In genomic region chr2:133734469-133735225, GRCm38 (mm10) we compare ENCODE assay signal across 28 mouse cellular contexts.
A peak's percentile ranks its signal among the peaks of the same experiment; 100 is the strongest.
DNase-seq lines count a peak whose midpoint lies in the region; ATAC-seq lines count a peak whose summit lies in the region.
"Had no signal": no experiment of that assay in that cellular context is flagged by ENCODE, and none has a peak within 500 bp of the region (broad histone marks: within the 10 kb centered on the region; RNA-seq: fewer than 3 reads in every experiment).

No protein-coding gene starts in this region.

- ATAC-seq in kidney, embryonic 16.5 days (ENCODE audit: low FRiP score, low TSS enrichment): peak; percentile 46; the same call in 1 of the 2 replicates
- ATAC-seq in limb, embryonic 12.5 days (ENCODE audit: insufficient number of reproducible peaks, insufficient read depth, low FRiP score, low TSS enrichment, low read depth): no peak
- ATAC-seq: forebrain, postnatal 0 days; liver, embryonic 12.5 days; lung, postnatal 0 days had no signal

- H3K4me1 ChIP-seq in kidney, embryonic 16.5 days (ENCODE audit: insufficient read depth, low read length): no peaks in the 10 kb centered on the region
- peaks cover 27% of the 10 kb centered on the region for H3K4me1 ChIP-seq in limb, embryonic 12.5 days (replicated peaks)
- H3K4me1 ChIP-seq: embryonic facial prominence, embryonic 13.5 days; heart, embryonic 13.5 days; liver, embryonic 12.5 days; neural tube, embryonic 13.5 days had no signal

- no peak overlapping the region for H3K4me2 ChIP-seq in kidney, embryonic 16.5 days (replicated peaks; ENCODE audit: low read depth, low read length)
- H3K4me2 ChIP-seq in limb, embryonic 12.5 days: peak overlapping the region; percentile 8; the same call in 1 of the 2 replicates
- H3K4me2 ChIP-seq: embryonic facial prominence, embryonic 13.5 days; heart, embryonic 13.5 days; hindbrain, embryonic 14.5 days; liver, embryonic 12.5 days; neural tube, embryonic 13.5 days had no signal

- H3K36me3 ChIP-seq in kidney, embryonic 16.5 days (ENCODE audit: insufficient read depth, low read length): no peaks in the 10 kb centered on the region
- no peaks in the 10 kb centered on the region for H3K36me3 ChIP-seq in limb, embryonic 12.5 days
- H3K36me3 ChIP-seq: embryonic facial prominence, embryonic 13.5 days; forebrain, embryonic 10.5 days; heart, embryonic 13.5 days; liver, embryonic 12.5 days; neural tube, embryonic 13.5 days had no signal

- WGBS in kidney, embryonic 16.5 days: 13% methylated on average over 9 of the region's 9 CpGs
- 16% methylated on average over 9 of the region's 9 CpGs for WGBS in limb, embryonic 12.5 days

- H3K27me3 ChIP-seq in kidney, embryonic 16.5 days (ENCODE audit: insufficient read depth, low read length): no peaks in the 10 kb centered on the region
- peaks cover 13% of the 10 kb centered on the region; the same call in 1 of the 2 replicates for H3K27me3 ChIP-seq in limb, embryonic 12.5 days
- H3K27me3 ChIP-seq: embryonic facial prominence, embryonic 13.5 days; heart, embryonic 13.5 days; liver, embryonic 12.5 days; neural tube, embryonic 13.5 days had no signal

- no peak overlapping the region for H3K27ac ChIP-seq in kidney, embryonic 16.5 days (ENCODE audit: low read length)
- H3K27ac ChIP-seq in limb, embryonic 12.5 days: no peak overlapping the region
- H3K27ac ChIP-seq: embryonic facial prominence, embryonic 13.5 days; forebrain, embryonic 10.5 days; heart, embryonic 13.5 days; hindbrain, embryonic 14.5 days; liver, embryonic 12.5 days; neural tube, embryonic 13.5 days had no signal

- no peak overlapping the region for H3K9ac ChIP-seq in kidney, embryonic 16.5 days (replicated peaks; ENCODE audit: low read length)
- no peak overlapping the region for H3K9ac ChIP-seq in limb, embryonic 12.5 days (replicated peaks)
- H3K9ac ChIP-seq: embryonic facial prominence, embryonic 13.5 days; forebrain, postnatal 0 days; heart, embryonic 13.5 days; hindbrain, embryonic 14.5 days; liver, embryonic 12.5 days; neural tube, embryonic 13.5 days had no signal

- H3K9me3 ChIP-seq in kidney, embryonic 16.5 days (ENCODE audit: low read length): no peaks in the 10 kb centered on the region
- H3K9me3 ChIP-seq in limb, embryonic 12.5 days: no peaks in the 10 kb centered on the region
- H3K9me3 ChIP-seq: embryonic facial prominence, embryonic 13.5 days; forebrain, embryonic 10.5 days; heart, embryonic 13.5 days; liver, embryonic 12.5 days; neural tube, embryonic 13.5 days had no signal

- no peak for DNase-seq in kidney, adult 8-10 months
- DNase-seq in embryo, embryonic 10.5 days (ENCODE audit: low spot score): peak; percentile 58
- peak; percentile 19 for DNase-seq in embryo, embryonic 11 days
- DNase-seq in ovary, postnatal 10 days (ENCODE audit: low spot score): no peak
- no peak for DNase-seq in retina, embryonic 14.5 days (ENCODE audit: low spot score)
- DNase-seq: adrenal gland, postnatal 25 days; B cell, adult 2 months; cerebellum, adult 11-12 months; cerebellum, adult 9-11 months; forebrain, postnatal 0 days; gastrocnemius, postnatal 10 days; heart, postnatal 10 days; kidney, adult 18-20 months; kidney, postnatal 10 days; lung, adult 18-20 months; lung, postnatal 4 days; retina, postnatal 1 day; right cerebral cortex, postnatal 25 days; thymus, postnatal 14 days had no signal

- H3K4me3 ChIP-seq in kidney, embryonic 16.5 days (ENCODE audit: low read length): no peak overlapping the region
- H3K4me3 ChIP-seq in limb, embryonic 12.5 days (replicated peaks): no peak overlapping the region
- H3K4me3 ChIP-seq: embryonic facial prominence, embryonic 13.5 days; forebrain, embryonic 10.5 days; heart, embryonic 13.5 days; liver, embryonic 12.5 days; neural tube, embryonic 13.5 days had no signal

Comparison
In these comparisons a context has a peak if more than half of its experiments do, and no peak if none do; other contexts are left out.
1. DNase-seq: peak in embryo, embryonic 10.5 days (single experiment) and embryo, embryonic 11 days (single experiment); none in kidney, adult 8-10 months (0 of 2), ovary, postnatal 10 days (single experiment) and retina, embryonic 14.5 days (single experiment).